Mouse (Mus musculus): Measurements from ENCODE around the gene Gpc5. TPM values are rescaled to one million over a fixed set of nuclear protein-coding genes. Genes with fewer than 3 reads are reported as not detected.

The Gpc5 gene
- total RNA-seq, 2 experiments from 2014 or later, result not detected

DNA sequence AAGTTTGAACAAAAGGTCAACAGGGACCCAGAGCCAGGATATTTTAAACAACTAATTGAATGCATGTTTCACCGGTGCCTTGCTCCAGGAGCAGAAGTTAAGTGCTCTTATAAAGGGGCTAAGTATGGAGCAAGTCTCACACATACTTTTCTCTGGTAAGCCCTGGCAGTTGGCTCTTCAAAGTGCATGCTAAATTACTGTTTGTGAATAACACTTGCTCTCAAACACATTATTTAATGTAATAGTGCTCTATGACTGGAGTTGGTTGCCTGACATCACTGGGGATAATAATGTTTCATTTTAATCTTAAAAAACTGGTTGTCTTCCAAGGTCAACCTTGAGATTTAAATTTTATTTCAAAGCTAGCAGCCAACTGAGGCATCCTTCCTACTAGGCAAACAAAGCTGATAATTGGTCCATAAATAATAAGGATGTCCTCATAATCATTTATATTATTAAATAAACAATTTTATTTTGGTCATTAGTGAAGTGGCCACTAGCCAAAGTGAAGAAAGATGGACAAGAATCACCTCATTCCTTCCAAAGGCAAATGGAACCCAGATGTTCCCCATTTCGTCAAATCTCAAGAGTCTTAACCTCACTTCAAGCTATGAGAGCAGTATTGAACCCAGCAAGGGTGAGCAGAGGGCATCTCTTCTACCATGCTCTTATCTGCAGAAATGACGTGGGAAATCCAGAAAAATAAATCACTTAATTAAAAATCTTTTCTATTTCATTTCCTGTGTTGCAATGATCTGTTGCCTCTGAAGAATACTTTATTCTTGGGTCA, 488.6 kb downstream of the Gpc5 start:
- no peak for DNase-seq

DNA sequence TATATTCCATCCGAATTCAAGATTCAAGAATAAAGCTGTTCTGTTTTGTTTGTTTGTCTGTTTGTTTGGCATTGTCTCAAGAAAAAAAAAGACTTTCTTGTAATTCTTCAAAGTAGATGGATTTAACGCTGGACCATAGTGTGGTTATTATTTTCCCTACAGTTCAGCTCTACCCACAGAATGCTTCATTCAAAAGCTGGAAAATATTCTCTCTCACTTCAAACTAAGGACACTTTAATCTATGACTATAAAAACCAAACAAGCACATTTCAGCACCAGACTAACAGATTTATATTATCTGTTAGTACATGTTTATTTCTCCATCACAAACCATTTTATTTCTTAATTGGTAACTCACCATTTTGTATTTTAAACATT, 489.2 kb downstream of the Gpc5 start:
- DNase-seq, result no peak

DNA sequence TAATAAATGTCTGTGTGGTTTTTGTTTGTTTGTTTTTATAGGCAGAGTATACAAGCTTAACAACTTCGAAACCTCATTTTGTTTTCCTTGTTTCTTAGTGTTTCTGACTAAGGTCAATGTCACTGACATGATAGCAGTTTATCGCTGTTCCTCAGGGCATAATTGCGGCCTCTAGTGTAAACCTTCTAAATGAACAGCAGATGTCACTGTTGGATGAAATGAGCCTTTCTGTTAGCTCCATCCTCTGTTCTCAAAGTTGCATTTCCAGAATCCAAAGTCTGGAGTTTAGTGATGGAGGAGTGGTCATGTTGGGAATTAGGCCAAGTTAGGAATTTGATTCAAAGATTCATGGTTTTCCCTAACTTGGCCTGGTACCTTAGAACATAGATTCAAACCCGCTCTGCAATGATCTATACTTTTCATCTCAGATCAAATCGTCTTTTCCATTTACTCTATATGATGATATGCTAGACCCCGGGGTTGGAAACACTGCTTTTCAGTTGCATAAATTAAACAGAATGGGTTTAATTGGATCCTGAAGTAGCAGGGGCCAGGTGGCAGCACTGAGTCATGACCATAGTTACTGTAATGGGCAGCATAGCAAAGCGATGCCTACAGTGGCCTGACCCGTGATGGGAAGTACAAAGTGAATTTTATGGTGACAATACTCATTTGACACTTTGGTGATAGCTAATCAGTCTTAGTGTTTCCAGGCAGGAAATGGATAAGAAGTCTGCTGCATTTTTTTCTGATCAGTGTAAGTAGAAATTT, 508.4 kb downstream of the Gpc5 start:
- DNase-seq, result no peak

DNA sequence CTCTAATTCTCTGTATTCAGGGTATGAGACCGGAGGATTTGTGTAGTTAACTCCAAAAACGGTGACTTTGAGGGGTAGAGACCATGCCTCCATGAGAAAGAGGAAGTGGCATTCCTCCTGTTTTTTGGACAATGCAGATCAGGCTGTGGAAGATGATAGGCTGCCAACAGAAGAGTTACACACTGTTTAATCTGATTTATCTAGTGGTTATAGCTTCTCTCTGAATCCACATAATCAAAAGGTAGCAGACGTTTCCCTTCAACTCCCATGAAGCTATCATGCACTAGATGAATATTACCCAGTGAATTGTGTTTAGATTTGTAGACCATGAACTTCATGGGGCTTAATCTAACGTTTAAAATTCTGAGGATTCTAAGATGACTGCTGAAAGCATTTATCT, 522.1 kb downstream of the Gpc5 start:
- DNase-seq, result no peak

DNA sequence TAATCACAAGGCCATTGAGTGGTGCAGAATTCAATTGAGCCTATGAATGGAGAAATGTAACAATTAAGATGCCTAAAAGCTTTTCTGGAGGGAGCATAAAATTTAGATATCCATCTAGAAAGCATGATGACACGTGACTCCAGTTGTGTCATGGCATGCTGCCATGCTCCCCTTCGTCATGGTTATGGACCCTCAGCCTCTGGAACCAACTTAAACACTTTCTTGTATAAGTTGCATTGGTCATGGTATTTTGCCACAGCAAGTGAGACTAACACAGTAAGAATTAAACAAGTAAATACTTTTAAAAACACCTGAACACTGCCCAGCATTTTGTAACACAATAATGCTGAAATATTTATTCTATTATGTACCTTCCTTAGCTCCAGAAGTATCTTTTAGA, 524.3 kb downstream of the Gpc5 start:
- DNase-seq, result no peak

DNA sequence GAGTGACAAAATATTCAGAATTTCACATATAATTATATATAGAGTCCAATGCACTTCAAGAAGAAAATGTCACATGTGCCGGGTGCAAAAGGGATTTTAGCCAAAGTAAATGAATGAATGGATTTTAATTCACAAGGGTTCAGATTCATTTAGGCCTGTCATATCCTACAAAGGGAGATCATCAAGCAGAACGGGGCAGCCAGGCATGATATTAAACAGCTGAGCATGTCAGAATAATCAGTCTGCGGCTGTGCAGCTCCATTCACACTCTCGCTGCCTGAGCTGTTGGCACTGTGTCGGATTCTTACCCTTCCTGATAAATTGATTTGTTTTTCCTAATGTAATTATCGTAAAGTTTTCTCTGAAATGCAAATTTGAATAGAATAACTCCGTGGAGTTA, 524.8 kb downstream of the Gpc5 start:
- DNase-seq, result no peak

DNA sequence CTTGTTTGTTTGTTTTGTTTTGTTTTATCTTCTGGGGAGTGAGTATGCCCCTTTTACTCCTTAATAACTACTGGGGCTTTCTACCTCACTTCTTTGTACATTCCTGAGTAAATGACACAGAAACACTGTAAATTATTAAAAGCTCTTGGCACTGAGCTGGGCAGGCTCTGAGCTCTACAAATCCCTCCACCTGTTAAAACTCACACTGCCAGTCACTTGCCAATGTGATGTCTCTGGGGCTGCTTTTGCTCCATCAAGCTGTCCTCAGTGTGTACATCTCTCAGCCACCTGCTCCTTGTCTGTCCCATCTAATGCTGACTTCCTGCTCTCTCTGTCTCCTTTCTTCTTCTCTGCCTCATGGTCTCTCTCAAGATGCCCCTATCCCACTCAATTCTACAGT, 528.5 kb downstream of the Gpc5 start:
- DNase-seq, result no peak

DNA sequence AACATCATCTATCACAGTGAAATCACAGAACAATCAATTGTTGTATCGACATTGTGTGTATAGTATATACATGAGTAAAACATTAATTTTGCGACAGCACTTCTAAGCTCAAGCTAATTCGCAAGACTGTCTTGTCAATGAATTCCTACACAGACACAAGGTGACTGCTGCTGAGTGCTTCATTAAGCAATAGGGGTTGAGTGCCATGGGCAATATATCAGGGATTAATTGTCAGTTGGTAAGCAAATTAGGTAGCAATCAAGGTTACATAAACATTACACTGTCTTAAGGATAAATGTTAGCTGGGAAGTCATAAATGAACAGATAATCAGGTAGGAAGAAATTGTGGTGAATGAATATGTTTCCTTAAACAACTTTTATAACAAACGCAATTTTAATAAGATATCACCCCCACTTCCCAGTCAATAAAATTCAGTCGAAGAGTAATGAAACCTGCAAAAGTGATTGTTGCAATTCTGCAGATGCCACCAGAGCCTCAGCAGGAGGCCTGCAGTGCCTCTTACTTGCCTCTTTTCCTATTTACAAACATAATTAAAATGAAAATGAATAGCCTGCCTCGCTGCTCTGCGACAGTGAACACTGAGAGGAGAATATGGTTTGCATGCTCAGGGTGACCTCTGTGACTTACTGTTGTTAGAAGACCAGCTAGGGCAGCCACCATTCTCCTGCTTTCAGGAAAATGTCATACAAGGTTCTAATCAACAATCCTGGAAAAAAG, 539.3 kb downstream of the Gpc5 start:
- no peak for DNase-seq

DNA sequence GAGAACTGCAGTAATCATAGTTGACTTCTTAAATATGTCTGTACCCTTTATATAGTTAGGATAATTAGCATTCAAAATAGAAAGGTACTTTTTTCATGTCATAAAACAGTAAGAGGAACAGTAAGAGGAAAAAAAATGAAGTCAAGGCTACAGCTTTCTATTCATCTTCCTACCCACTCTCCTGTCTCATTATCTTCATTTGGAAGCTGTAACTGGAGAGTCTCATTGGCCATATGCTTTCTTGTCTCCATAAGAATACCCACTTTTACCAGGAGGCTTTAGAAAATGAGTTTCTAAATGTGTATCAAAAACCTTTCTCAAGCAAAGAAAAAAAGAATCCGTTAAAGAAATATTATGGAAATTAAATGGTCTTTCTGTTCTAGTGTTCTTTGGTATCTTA, 541.3 kb downstream of the Gpc5 start:
- DNase-seq, result no peak

DNA sequence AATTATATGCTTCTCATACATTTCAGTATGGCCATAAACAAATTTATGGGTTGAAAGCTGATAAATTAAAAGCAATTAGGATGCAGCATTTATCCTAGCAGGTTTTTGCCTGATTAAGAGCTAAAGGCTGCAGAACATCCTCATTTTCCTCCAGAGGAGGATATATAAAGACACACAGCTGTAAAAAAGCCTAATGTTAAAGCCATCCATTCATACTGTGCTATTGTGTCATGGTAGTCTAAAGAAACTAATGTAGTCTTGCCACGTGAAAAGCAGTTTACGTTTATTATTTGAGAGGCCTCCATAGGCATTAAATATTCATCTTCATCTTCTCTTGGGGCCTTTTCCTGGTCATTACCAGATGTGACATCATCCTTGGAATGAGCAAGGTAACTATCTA, 587.9 kb downstream of the Gpc5 start:
- DNase-seq, result no peak

DNA sequence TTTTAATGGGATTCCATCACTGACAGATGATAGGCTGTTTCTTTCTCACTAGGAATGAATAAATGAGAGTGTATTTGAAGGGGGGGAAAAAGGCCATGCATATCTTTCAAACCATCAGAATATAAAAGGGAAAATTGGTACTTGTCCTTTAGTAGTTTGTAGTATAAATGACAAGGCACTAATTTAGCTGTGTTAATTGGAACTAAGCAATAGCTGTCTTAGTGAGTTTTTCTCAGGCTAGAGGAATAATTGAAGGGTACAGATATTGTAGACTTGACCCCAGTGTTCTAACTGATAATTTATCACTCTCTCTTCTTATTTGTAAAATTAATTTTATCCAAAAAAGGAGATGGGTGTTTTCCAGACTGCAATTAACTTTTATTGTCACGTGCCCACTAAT, 654.0 kb downstream of the Gpc5 start:
- no peak for DNase-seq

DNA sequence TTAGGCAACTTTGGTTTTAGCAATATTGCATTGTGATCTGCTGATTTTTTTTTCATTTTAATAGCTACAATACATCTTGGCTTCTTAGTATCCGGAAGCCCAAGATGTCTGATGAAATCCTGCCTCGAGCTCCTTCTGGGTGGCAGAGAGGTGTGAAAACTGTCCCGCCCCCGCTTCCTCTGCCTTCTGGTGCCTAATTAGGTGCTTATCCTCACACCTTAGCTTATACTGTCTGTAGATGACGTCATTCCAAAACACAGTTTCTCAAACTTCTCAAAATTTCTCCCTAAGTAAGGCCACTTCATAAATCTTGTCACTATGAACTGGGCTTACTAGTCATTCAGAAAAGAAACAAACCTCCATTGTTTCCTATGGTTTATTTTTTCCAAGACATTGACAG, 668.2 kb downstream of the Gpc5 start:
- DNase-seq, result no peak

DNA sequence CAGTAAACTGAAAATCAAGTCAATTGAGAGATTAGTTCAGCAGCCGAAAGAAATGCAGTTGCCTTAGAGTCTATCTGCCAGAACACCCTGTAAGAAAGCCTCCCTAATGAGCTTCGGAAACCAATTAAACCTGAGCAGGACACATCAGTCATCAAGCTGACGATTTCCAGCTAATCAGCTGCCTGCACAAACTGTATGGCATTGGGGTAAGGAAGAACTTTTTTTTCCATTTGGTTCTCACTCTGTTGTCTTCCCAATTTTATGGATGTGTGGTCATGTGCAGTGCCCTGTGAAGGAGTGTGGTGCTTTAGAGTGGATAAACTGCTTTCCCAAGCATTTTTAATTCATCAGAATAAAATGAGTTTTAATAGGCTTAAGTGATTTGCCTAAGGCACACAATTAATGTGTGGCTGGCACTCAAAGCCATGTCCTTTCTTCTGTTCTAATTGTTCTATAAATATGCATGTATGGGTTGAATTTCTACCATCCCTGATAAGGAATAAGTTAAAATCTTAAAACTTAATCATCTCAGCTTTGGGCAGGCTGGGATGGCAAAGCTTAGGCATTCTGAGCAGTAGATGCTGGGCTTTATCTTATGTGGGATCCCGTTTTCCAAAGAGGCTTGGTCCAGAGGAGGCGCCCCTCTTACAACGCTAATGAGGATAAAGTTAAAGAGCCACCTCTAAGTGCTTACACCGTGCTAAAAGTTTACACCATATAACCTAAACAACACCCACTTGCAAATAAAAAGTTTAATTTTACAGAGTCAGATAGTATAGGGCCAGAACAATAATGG, 687.6 kb downstream of the Gpc5 start:
- no peak for DNase-seq

DNA sequence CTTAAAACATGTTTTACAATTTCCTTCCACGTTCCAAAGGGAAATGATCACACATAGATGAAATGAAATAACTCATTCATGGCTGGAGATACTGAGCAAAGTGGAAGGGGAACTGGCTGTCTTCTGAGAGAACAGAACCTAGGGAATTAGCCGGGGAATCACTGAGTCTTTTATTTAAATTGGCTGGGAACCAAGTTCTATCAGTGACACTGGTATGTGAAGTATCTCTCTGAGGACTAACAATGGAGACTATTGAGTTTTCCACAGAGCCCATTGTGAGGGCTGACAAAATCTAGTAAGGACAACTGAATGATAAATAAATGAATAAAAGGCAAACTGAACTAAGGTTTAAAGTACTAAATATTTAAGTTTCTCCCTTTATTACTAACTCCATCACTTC, 712.7 kb downstream of the Gpc5 start:
- DNase-seq, result no peak

DNA sequence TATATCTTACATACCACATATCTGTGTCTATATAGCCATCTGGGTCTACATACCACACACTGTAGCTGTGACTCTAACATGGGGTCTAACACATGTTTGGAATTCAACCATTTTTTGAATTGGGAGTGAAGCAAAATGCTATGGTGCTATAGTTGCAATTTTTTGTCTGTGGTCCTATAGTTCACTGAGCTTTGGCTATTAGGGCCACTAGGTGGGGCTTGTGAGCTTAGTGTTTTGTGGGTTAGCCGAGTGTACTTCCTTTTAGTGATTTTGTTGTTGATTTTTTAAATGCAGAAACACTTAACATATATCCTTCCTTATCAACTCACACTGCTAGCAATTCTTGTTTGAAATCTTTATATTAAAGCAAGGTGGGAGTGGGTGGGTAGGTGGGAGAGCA, 727.0 kb downstream of the Gpc5 start:
- DNase-seq, result no peak

DNA sequence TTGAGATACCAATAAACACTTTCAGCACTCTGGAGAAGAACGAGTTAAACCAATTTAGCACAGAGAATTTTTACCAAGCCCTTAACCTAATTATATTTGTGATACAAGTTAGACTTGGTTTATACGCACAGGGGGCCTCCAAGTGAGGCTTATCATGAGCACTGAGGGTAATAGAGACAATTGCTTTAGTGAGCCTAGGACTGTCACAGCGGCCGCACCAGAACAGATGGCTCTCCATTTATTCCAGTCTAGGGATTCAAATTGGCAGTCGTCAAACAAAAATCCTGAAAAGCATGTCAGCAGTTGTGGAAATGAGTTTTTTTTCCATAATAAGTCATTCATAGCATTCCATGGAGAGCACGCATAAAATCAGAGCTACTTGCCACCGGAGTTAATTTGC, 729.6 kb downstream of the Gpc5 start:
- DNase-seq, result no peak

DNA sequence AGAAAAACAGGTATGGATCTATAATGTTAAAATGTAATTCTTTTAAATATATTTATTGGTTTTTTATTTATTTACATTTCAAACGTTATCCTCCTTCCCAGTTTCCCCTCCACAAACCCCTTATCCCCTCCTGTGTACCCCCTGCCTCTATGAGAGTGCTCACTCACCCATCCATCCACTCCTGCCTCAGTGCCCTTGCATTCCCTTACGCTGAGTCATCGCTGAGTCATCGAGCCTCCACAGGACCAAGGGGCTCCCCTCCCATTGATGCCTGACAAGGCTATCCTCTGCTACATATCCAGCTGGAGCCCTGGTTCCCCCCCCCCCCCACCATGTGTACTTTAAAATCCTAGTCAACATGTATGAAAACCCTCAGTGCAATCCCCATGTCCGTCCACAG, 738.5 kb downstream of the Gpc5 start:
- DNase-seq, result no peak

DNA sequence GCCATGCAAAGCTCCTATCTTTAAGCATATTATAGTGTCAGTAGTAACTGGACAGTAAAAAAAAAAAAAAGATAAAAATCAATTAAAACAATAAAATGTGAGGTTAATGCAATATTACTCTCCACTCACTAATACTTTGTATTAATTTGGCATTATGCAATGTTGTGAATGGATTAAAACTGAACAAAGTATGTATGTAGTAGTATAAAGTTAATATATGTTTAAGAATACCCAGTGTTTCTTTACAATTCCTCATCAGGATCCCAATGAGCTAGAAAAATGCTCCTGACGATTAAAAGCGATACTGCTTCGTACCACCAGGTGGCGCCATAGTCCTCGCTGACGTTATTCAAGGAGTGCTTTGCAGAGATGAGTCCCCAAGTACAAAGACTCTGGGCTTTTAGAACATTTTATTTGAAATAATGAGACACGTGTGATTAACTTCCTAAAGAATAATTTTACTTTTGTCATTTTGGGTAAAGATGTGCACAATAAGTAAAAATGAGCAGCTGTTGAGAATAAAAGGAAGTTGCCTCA, 739.3 kb downstream of the Gpc5 start:
- peak; percentile 76 for DNase-seq

DNA sequence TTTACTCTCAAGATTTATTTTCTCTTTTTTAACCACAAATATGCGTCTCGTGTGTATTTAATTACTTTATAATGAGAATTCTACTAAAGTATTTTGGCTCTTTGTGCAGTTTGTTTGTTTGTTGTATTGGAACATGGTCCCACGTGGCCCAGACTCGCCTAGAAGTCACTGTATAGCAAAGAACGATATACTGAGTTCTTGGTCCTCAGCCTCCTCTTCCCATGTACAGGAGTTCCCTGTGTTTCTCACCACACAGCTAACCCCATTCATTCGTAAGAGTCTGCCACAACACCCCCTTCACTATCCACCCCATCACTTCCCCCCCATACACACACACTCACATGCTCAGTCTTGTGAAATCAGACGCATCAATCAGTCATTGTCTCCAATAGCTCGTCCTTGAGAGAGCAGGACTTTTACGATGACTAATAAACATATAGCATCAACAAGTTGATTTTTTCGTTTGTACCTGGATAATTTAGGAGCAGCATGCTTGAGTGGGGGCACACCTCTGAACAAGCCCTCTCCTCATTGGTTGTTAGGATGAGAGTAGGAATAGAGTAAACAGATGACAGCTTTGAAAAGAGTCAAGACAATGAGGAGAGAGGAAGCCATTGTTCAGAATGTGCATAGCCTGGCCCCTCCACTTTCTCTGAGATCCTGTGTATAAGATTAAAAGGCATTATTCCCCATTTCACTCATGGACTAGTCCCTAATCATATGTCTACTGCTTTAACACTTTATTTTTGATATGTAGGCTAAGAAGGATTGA, 740.0 kb downstream of the Gpc5 start:
- DNase-seq, result no peak

DNA sequence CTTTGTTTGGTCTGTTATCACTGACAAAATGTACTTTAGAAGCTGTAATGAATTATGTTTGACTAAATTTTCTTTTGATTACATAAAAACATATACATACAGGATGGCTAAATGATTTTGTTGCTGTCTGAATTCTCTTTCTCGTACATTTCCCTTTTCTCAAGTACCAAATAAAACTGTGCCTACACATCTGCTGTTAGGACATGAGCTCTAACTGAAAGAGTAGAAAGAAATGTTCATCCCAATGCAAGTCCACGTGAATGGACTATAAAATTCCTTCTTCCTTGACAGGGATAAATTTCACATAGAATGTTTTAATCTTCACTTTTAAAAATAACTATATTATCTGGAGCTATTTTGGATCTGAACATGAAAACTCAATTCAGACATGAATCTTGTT, 751.8 kb downstream of the Gpc5 start:
- DNase-seq, result no peak

DNA sequence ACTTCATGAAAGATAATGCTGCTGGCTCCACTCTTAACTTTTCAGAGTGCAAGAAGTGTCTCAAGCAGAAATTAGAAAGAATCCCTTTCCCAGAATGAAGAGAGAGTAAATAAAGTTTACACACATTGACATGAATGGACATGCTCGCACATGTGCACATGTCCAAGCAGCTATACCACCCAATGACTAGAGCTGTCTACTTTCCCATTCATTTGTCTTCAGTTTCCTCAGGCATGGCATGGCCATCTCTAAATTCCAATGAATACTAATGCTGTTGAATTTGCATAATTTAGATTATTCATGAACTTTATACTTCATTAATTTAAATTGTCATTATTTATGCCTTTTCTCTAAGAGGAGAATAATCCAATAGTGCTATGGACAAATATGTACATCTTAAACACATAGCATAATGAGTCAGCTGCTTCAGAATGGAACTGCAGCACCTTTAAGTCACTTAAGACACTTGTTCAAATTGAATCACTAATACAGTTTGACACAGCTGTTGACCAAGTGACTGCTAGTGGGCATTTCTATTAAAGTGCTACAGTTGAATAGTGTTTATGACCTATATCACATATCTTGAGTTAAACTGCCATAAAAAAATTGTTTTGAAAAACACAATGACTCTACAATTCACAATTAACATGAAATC, 752.9 kb downstream of the Gpc5 start:
- no peak for DNase-seq

Measured in heart, postnatal 4 days (tissue).